Mouse (Mus musculus) heart, adult 2 months (tissue): ENCODE results near the gene Sdk2. TPM values are rescaled to one million over a fixed set of nuclear protein-coding genes. Genes with fewer than 3 reads are reported as not detected.

Source experiments
- DNase-seq, 2 experiments: peaks; one replicate each; pipeline ENCODE4 v3.0.0; 2021
- H3K27ac ChIP-seq: fragments of 200-600 bp; 2 replicates; pipeline ENCODE4 v1.8.1; 2022
- H3K27me3 ChIP-seq: fragments of 200-500 bp; 2 replicates; pipeline ENCODE4 v1.6.1; 2012; ENCODE audit warnings: mild to moderate bottlenecking, low read length, inconsistent platforms, mixed read lengths; ENCODE audit not compliant: control insufficient read depth, insufficient read depth
- H3K36me3 ChIP-seq: fragments of 200-500 bp; 2 replicates; pipeline ENCODE4 v1.6.1; 2012; ENCODE audit warnings: low read length, inconsistent platforms; ENCODE audit not compliant: control insufficient read depth, insufficient read depth
- H3K4me1 ChIP-seq: fragments of 200-500 bp; 2 replicates; pipeline ENCODE4 v1.6.1; 2011; ENCODE audit warnings: low read length; ENCODE audit not compliant: control insufficient read depth, insufficient read depth
- H3K4me3 ChIP-seq: fragments of 200-600 bp; 2 replicates; pipeline ENCODE4 v1.8.1; 2022
- H3K79me2 ChIP-seq: fragments of 200-500 bp; replicated peaks from 2 replicates; pipeline ENCODE4 v1.6.1; 2012; ENCODE audit warnings: mild to moderate bottlenecking, inconsistent platforms, low read length, moderate library complexity, mixed read lengths; ENCODE audit not compliant: control insufficient read depth, insufficient read depth
- H3K9ac ChIP-seq: fragments of 200-500 bp; 2 replicates; pipeline ENCODE4 v1.6.1; 2012; ENCODE audit warnings: low read depth, mild to moderate bottlenecking, control low read depth, inconsistent platforms, low read length, mixed read lengths
- CTCF ChIP-seq: fragments of 200-600 bp; IDR thresholded peaks from 2 replicates; pipeline ENCODE4 v1.8.1; 2022; ENCODE audit warnings: antibody characterized with exemption, mild to moderate bottlenecking, moderate library complexity
- EP300 ChIP-seq: fragments of 200-500 bp; IDR thresholded peaks from 2 replicates; pipeline ENCODE4 v1.6.1; 2011; ENCODE audit warnings: low read depth, low read length, control low read depth; ENCODE audit not compliant: insufficient read depth
- POLR2A ChIP-seq: fragments of 200-500 bp; IDR thresholded peaks from 2 replicates; pipeline ENCODE4 v1.6.1; 2011; ENCODE audit warnings: mild to moderate bottlenecking, low read depth, low read length, control low read depth; ENCODE audit not compliant: insufficient read depth
- WGBS: fragments of 180-500 bp; shearing (Covaris S2); methylation state at CpG from one replicate; pipeline ENCODE4 v1.1.7; 2018; 5-methylcytosine and 5-hydroxymethylcytosine counted together
- intact Hi-C: fragments of 180-260 bp; cut with DNase I; formaldehyde crosslinking; loops from one replicate; pipeline ENCODE4 v1.15.1; 2025
- polyA plus RNA-seq: library from polyadenylated mRNA; depleted of rRNA; stranded (reverse); fragments of >200 nt; gene quantifications from 2 replicates; pipeline ENCODE4 v1.2.3, GENCODE M21; 2012
- total RNA-seq, 2 experiments: library from RNA; stranded (reverse); gene quantifications; 2 replicates each; pipeline ENCODE4 v1.2.3; 2021

Gene Sdk2
- total and polyA plus RNA-seq, 3 experiments, result 0.49 to 1.9 (median 1.5) TPM

GRCm38 (mm10) chr11:113998702-113999101 is 68.1 kb downstream of the Sdk2 start:
- Histone ChIP-seq H3K27me3 (no peaks in the 10 kb centered on the region), H3K4me1 (no peaks in the 10 kb centered on the region), H3K79me2 (no peaks in the 10 kb centered on the region), H3K4me3 (no peak overlapping the region), H3K9ac (no peak overlapping the region), H3K27ac (no peak overlapping the region), H3K36me3 (no peaks in the 10 kb centered on the region)
- TF ChIP-seq EP300 (no peak), CTCF (no peak), POLR2A (no peak)
- intact Hi-C loops, result no loop called here
- WGBS, result 86% methylated on average over 3 of the region's 3 CpGs
- DNase-seq, result no peak

GRCm38 (mm10) chr11:113993921-113994320 is 72.9 kb downstream of the Sdk2 start:
- no peaks in the 10 kb centered on the region for H3K4me1 ChIP-seq
- H3K27me3 ChIP-seq, result no peaks in the 10 kb centered on the region
- no peaks in the 10 kb centered on the region for H3K36me3 ChIP-seq
- no peak overlapping the region for H3K9ac ChIP-seq
- no peak overlapping the region for H3K27ac ChIP-seq
- 93% methylated on average over 6 of the region's 6 CpGs for WGBS
- no peak for DNase-seq
- no peak for TF ChIP-seq POLR2A
- TF ChIP-seq EP300, result no peak
- TF ChIP-seq CTCF, result no peak
- intact Hi-C loops, result no loop called here
- H3K4me3 ChIP-seq, result no peak overlapping the region
- no peaks in the 10 kb centered on the region for H3K79me2 ChIP-seq

DNA sequence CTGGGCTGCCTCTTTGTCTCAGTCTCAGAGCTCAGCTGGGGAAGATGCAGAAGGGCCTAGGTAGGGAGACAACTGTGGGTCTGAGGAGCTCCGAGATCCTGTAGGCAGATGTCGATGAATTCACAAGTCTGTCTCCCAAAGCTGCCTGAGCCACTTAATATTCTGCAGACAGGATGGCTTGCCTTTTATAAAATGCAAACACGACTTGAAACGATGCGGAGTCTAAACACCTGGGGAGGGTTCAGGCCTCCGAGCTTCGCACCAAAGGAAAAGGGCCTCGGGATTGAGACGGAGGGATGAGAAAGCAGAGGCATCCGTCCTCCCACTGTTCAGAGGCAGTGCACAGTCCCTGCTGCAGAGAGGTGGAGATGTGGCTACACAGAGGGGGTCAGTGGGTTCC is 74.0 kb downstream of the Sdk2 start:
- no peak overlapping the region for H3K4me3 ChIP-seq
- no peak overlapping the region for H3K27ac ChIP-seq
- TF ChIP-seq POLR2A (no peak), EP300 (no peak), CTCF (no peak)
- H3K9ac ChIP-seq, result no peak overlapping the region
- intact Hi-C loops, result no loop called here
- H3K4me1 ChIP-seq, result no peaks in the 10 kb centered on the region
- no peaks in the 10 kb centered on the region for H3K27me3 ChIP-seq
- DNase-seq, result no peak
- H3K79me2 ChIP-seq, result no peaks in the 10 kb centered on the region
- 90% methylated on average over 10 of the region's 10 CpGs for WGBS
- no peaks in the 10 kb centered on the region for H3K36me3 ChIP-seq

- intact Hi-C loops, result no loop called here
- 56% methylated on average over 8 of the region's 8 CpGs for WGBS
- H3K9ac ChIP-seq, result no peak overlapping the region
- DNase-seq, result no peak
- no peak overlapping the region for H3K27ac ChIP-seq
- H3K36me3 ChIP-seq, result no peaks in the 10 kb centered on the region
- TF ChIP-seq POLR2A (no peak), CTCF (no peak), EP300 (no peak)
- no peak overlapping the region for H3K4me3 ChIP-seq
- no peaks in the 10 kb centered on the region for H3K4me1 ChIP-seq
- H3K27me3 ChIP-seq, result no peaks in the 10 kb centered on the region
- no peaks in the 10 kb centered on the region for H3K79me2 ChIP-seq
Measured at GRCm38 (mm10) chr11:113991886-113992285, 75.0 kb downstream of the Sdk2 start.

DNA sequence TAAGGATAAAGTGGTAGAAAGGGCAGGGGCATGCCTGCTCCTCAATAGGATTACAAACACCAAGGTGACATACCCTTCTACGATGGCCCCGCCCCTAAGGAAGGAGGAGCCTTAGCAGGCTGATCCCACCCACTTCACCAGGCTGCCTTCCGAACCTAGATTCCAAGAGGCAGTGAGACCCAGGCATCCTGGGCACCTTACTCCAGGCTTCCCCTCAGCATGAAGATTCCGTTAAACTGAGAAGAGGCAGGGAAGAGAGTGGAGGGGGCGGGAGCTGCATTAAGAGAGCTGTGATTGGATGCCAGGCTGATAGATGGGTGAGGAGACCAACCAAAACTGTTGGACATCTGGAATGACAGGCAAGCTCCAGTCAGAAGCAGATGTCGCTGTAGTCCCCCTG is 76.4 kb downstream of the Sdk2 start:
- no peak overlapping the region for H3K27ac ChIP-seq
- intact Hi-C loops, result no loop called here

DNA sequence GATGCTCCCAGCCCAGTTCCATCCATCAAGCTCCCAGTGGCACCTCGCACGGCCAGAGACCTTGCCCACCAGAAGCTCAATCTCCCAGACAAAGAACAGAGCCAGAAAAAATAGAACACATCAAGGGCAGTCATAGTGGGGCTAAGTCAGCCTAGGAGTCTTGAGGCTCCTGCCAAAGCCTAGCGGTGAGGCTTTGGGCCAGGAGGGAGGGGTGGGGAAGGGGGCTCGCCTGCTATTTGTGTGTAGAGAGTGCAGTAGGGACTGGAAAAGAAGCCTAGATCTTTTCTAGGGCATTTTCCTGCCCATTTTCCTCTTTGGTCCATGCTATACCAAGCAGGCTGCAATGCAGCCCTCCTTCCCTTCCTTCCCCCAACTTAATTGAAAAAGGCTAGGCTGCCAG is 76.8 kb downstream of the Sdk2 start:
- no peak for DNase-seq
- H3K36me3 ChIP-seq, result no peaks in the 10 kb centered on the region
- H3K9ac ChIP-seq, result no peak overlapping the region
- WGBS, result 47% methylated on average over 4 of the region's 4 CpGs
- TF ChIP-seq EP300 (no peak), POLR2A (no peak), CTCF (no peak)
- H3K4me3 ChIP-seq, result no peak overlapping the region
- no peaks in the 10 kb centered on the region for H3K27me3 ChIP-seq
- intact Hi-C loops, result no loop called here
- H3K4me1 ChIP-seq, result no peaks in the 10 kb centered on the region
- no peak overlapping the region for H3K27ac ChIP-seq
- H3K79me2 ChIP-seq, result no peaks in the 10 kb centered on the region

More for the DNA sequence above, 76.4 kb downstream of the Sdk2 start:
- Histone ChIP-seq H3K4me3 (no peak overlapping the region), H3K9ac (no peak overlapping the region), H3K36me3 (no peaks in the 10 kb centered on the region), H3K79me2 (no peaks in the 10 kb centered on the region), H3K4me1 (no peaks in the 10 kb centered on the region), H3K27me3 (no peaks in the 10 kb centered on the region)
- peak; percentile 27 to 31 for DNase-seq
- no peak for TF ChIP-seq CTCF
- no peak for TF ChIP-seq POLR2A
- 4% methylated on average over 6 of the region's 6 CpGs for WGBS
